Mouse (Mus musculus) monocyte, adult 5-6 weeks (primary cell): ENCODE measurements around the gene Ice1. TPM values are rescaled to one million over a fixed set of nuclear protein-coding genes. Genes with fewer than 3 reads are reported as not detected.

Experiments used
- ATAC-seq: fragments of 153-309, 156-312 bp; replicated peaks from 2 replicates; pipeline ENCODE4 v1.8.0; 2017; ENCODE audit warnings: mild to moderate bottlenecking; ENCODE audit not compliant: low TSS enrichment, insufficient number of reproducible peaks, severe bottlenecking, poor library complexity, low FRiP score
- total RNA-seq: library from RNA; stranded (forward); fragments of 200-1000, 200-491, 200-594 nt; gene quantifications from 3 replicates; pipeline ENCODE4 v1.2.3, GENCODE M21; 2017

Ice1 gene
- total RNA-seq = 34.4 to 51.3 TPM (median 38.3 TPM) in 3 replicates

DNA sequence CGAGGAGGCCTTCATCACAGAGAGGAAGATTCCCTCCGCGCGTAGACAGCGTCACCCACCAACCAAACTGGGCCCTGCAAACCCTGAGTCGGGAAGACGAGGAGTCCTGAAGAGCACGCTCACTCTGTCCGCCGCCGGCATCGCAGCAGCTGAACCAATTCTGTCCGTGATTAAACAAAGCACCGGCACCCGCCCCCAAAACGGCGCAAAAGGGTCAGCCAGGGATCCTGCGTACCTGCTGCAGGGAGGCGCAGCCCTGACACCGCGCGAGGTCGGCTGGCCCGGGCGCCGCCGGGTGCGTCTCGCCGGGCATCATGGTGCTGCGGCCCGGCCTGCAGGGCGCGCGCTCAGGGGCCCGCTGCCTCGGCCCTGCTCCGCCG is at the start of gene Ice1:
Gene Ice1, minus strand, starts transcription at position 353 of the 380 bp plus-strand sequence.
- no peak for ATAC-seq

DNA sequence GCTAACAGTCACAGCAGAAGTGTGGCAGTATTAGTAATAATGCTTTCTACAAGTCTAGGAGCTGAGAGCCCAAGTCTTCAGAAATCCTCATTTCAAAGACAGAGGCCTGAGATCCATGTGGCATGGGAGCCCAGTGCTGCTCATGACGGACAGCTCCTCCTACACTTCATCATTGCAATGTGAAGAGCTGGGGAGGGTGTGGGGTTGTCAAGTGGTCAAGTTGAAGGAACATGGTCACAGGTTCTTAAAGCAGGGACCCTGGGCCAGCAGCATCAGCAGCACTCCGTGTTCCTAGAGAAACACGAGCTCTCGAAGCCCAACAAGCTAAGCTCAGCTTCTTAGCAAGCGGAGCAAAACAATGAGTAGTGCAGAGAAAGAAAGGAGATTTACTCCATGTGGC is 48.4 kb upstream of the Ice1 start:
- no peak for ATAC-seq

DNA sequence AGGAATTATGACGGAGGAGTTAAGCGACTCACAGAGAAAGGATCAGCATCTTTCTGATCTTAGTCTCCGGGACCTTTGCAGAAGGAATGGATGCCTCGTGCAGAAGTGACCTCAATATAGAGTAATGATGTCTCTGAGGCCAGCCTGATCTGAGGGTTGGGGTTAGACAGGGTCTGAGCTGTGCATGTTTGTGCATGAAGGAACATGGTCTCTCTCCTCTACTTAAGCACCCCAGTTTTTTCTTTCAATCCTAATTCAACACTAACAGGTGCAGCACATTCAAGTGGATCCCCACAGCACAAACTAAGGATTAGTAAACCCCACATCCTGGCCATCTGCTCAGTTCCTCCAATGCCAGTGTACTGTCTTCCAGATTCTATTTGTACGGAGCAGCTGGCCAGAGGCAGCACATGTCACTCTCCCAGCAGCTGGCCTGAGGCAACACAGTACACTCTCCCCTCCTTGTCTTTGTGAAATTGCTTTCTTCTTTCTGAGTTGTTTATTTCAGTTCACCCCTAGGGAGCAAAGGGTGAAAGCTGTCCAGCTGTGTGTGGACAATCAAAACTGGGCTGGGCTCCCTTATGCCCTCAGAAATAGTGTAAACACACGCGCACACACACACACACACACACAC is 47.7 kb upstream of the Ice1 start:
- no peak for ATAC-seq

DNA sequence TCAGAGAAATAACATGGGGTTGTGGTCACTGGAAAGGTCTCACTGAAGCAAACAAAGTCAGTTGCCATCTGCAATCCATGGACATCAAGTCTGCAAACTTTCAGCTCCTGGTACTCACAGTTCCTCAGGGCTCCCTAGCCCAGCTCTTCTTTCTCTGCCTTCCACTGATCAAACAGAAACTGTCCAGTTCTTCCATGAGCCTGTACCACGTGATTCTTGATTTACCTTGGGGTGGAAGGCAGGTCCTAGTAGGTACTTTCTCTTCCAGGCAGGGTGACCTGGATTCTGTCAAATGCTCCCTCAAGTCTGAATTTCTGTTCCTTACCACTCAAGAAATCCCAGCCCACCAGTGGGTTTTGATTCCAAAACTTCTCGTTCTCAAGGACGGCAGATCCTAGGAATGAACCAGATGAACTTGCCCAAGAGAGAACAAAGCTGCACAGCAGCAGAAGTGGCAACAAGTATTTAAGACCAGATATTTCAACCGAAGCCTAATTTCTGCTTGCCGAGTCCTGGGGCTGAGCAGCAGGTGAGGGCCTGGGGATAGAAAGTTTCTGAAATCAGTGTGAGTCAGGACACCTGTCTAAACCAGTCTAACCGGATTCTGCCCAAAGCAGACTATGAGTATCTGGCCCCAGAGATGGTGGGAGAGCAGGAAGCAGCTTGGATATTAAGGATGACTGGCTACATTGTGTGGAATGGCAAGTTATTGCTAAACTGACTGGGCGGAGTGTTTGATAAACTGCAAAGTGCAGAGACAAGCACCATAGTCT is 44.2 kb upstream of the Ice1 start:
- no peak for ATAC-seq

DNA sequence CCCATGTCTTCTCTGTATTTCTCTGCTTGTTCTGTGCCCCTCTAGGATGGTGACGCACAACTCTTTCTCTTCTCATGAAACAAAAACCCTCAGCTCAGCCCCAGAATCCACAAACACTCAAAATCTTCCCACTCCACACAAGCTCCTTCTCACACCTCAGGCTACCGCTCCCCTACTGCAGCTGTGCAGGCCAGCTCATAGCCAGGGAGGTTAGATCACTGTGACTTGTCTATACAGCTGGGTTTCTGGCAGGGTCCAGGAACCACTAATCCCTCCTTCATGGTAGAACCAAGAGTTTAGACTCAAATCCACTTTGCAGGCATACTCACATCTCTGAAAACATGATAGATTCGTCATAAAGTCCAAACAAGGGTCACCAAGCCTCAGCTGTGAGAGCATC is 42.9 kb upstream of the Ice1 start:
- ATAC-seq = no peak

DNA sequence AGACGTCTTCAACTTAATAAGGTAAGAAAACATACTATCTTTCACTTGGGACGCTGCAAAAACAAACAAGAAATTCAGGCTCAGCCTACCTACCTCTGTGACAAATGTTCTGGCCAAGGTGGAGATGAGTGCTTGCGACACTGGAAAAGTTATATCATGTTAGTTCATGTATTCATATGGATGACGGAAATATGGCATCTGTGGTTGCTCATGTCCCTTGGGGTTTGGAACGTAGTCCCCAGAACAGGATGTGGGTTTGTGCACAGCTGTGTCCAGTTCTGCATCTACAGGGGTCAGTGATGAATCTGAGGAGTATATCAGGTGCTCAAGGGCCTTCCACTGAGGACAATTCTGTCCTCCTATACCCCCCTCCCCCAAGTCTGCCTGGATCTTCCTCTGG is 40.3 kb upstream of the Ice1 start:
- ATAC-seq = no peak

DNA sequence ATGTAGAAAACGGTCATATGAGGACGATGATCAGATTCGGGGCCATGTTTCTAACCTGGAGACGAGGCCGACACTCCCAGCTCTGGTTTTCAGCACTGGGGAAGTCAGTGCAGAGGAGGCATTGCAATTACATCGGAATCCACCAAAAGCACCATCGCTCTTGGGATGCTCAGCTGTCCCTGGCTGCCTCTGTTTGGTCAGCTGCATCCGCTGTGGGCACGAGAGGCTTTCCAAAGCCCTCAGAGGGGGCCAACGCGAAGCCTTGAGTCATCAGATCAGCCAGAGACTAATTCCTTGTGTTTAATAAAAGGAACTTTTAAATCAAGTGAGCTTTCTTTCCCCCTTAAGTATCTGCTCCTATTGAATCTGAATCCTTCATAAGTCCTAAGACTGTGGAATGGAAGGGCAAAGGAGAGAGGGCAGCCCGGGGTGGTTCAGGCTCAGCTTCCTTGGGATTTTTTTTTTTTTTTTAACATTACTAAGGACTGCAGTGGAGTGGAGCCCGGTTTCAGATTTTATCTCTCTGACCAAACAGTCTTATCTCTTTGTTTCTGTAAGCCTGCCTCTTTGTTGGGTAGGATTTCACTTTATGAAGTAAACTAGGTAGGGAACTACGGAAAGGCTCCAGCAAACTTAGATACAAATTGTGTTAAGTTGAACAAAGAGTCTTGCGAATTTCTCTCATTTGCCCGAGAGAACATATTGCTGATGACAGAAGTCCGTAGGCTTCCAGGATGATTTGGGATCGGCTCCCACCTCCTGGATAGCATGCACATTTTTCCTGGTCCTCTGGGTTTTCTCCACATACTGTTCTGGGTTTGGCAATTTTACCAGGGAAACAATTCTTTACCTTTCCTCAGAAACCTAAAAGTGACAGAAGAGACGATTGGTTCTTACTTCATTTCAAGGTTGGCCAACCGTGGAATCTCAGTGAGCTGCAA is 39.1 kb upstream of the Ice1 start:
- ATAC-seq = no peak

DNA sequence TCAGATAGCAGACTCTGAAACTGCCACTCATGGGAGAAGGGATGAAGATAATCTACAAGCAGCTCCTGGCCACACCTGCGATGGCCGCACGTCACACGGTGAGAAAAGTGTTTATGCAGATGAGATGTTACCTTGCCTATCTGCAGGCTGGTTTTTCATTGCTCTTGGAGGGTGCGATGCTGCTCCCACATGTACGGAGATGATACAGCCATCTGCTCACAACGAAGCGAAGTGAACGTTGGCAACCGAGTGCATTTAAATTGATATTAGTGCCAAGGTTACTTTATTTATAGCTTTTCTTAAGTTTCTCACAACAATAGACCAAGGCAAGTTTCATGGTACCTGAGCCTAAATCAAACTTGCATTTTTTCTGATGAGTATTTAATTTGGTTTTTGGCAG is 37.6 kb upstream of the Ice1 start:
- no peak for ATAC-seq

DNA sequence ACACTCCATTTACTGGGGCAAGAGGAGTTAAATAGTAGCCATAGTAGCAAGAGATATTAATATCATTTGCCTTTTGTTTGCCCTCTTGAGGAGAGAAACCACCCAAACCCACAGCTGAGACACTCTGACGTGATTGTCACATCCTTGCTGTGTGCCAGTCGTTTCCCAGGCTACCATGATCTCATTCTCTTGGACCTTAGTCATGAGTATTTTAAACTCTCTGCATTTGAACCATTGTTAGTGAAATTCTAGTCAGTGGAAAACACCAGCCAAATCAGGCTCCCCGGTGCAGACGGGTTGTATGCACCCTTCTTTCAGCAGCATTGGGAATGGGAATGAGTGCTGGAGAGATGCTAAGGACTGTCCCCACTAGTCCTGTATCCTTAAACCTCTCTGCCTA is 32.6 kb upstream of the Ice1 start:
- ATAC-seq = no peak

DNA sequence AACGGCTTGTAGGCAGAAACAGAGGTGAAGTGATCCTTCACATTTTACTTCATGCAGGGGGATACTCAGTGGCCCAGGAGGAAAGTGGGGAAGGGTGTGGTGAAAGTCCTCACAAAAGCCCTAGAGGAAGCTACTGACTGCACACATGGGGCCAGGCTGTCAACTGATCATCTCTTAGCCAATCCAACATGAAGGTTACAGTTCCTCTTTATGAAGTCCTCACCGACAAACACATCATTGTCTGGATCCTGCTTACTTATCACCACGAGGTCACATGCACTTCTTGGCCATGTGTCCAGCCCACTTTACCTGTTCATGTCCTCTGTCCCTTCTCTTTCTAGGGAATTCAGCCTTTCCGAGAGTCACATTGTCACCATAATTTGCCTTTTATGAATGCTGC is 22.3 kb upstream of the Ice1 start:
- peak; percentile 78; the same call in 1 of the 2 replicates for ATAC-seq

DNA sequence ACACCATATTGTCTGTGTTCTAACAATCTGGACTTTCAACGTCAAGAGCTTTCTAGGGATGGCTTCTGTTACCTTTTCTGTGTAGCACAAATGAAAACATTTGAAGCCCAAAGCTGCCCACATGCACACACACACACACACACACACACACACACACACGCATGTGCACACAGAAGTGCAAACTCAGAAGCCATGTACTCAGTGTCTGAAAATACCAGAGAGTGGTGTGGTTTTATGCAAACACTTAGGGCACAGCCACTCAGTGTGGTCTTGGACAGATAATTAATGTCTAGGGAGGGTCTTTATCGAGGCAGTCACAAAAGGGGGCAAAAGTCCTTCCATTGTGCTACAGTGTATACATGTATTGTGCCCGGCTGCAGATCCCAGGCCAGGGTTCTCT is 19.3 kb upstream of the Ice1 start:
- no peak for ATAC-seq

DNA sequence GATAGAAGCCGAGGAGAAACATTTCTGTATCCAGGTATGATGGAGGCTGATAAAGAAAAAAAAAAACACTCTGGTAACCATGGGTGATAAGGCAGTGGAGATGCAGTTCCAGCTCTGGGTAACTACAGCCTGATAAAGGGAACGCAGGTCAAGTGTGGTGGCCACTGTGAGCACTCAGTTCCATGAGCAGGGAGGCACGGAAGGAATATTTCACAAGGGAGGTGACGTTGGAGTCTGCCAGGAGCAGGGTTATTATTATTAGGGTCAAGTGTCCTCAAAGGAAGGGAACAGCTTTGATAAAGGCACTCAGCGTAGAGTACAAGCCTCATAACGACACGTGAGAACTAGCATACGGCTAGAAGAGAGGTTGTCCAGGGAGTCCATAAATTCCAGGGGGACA is 18.9 kb upstream of the Ice1 start:
- ATAC-seq = no peak

DNA sequence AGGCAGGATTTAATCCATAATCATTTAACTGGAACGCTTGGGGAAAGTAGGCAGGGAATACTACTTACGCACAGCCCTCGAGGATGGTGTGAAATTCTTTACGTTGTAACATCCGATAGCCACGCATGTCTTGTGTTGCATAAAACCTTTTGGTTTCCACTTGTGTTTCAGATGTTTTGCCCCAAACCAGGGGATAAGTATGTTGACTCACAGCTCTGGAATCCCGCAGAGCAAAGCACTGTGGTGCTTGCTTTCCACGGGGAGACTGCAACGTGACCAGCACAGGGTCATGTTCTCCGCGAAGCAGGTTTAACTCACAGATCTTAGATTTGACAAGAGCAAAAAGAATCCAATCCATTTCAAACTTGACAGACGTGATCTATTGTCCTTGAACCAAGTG is 18.1 kb upstream of the Ice1 start:
- no peak for ATAC-seq

DNA sequence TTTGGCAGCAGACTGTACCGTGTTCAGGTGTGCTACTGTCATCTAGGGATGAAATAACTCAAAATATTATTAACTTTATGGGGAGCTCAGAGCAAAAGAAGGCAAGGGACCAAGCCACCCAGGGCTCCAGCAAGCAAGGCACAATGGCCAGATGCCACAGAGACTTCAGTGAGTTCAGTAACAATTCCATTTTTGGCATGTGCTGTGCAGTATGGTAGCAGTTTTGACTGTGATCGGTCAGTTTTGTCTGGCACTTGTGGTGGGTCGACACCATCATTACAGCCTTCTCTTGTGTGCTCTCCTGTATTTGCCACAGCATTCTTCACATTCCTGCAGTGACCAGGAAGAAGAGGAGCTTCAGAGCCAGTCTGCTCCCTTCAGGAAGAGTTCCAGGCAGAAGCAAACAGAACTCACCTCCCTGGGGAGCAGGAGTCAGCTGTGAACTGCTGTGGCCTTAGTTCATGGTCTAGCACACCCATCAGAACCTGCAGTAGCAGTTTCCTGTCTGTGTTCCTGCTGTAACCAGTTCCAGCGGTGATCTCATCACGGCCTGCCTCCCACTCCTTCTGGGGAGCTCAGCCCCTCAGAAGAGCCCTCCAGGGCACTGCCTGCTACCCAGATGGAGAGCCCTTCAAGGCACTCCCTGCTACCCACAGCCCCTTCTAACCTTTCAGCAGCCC is 16.8 kb upstream of the Ice1 start:
- ATAC-seq = no peak

DNA sequence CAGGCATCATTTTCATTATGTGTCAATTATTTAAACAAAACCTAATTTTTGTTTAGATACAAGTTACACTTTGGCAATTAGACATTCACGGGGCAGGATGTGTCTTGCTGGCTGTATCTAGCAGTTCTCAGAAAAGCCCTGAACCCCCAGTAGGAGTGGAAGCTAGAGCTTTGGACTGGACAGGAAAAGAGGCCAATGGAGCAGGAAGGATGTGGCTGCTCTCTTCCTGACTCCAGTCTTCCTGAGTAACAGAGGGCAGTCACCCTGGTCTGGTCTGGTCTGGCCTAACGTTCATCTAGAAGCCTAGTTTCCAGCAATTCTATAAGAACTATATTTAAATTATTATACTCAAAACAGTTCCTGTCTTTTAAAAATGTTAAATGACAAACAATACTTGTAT is 16.0 kb upstream of the Ice1 start:
- ATAC-seq = no peak

DNA sequence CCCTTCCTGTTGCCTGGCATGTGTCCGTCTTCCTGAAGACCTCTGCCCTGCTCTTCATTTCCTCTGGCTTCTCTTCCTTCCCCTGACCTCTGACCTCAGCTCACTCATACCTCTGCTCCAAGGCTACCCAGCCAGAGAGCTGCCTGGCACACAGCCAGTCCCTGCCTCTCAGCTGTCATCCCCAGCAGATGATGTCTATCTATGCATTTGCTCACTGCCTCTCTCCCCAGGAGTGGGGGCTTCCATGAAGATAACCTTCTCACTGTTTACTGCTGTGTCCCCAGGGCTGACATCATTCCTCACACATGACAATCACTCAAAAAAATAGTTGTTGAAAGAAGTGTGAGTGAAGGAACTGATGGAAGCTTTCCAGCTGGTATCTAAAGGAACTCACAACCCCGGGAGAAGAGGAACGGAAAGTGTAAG is 12.6 kb upstream of the Ice1 start:
- no peak for ATAC-seq

DNA sequence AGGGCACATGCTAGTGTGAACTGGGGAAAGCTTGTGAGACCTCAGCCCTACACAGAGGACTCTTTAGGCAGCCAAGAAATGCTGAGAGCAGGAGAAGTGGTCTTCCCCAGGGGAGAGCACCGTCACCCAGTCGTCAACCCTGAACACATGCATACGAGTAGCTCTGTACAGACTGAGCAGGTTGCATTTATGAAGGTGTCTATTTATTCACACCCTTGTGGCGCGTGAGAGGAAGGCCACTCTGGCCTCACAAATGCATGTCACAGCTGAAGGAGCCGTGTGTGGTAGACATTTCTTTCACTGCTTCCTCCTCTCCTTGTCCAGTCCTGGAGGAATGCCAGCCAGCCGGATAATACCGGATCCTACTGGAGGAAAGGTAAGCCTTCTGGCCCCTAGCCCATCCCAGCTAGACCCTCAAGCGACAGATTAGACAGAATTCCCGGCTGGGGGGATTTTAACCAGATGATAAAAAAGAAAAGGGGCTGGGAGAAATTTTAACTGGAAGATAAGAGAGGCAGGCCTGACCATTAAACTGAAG is 8.6 kb upstream of the Ice1 start:
- ATAC-seq = no peak

DNA sequence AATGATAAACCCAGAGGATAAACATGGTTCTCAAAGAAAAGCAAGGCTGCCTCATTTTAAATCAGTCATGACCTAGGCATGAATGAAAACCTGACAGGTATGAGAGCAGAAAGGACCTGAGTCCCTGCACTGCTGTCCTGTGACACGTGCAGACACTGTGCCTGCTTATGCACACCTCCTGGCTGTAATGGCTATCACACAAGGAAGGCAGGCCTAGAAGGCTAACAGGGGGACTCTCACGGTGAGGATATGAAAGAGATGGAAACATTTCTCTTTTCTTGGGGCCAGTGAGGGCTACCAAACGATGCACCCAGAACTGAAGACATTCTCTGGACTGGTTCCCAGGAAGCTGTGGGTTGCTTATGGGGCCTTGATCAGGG is 6.6 kb upstream of the Ice1 start:
- no peak for ATAC-seq
